Mouse (Mus musculus) left cerebral cortex, adult 2 months (tissue): ENCODE data around the gene Frmd4b. TPM values are rescaled to one million over a fixed set of nuclear protein-coding genes. Genes with fewer than 3 reads are reported as not detected.

Source experiments
- DNase-seq, 2 experiments: peaks; one replicate each; pipeline ENCODE4 v3.0.0; 2021 to 2022; ENCODE audit warnings: low spot score in 2 of 2, mixed read lengths in 1 of 2; ENCODE audit errors: extremely low spot score in 1 of 2
- H3K27ac ChIP-seq: fragments of 200-600 bp; 2 replicates; pipeline ENCODE4 v1.8.1; 2022
- H3K4me3 ChIP-seq: fragments of 200-600 bp; 2 replicates; pipeline ENCODE4 v1.8.1; 2022
- CTCF ChIP-seq: fragments of 200-600 bp; IDR thresholded peaks from 2 replicates; pipeline ENCODE4 v1.8.1; 2022; ENCODE audit warnings: antibody characterized with exemption, mild to moderate bottlenecking, moderate library complexity
- intact Hi-C: fragments of 180-260 bp; cut with DNase I; formaldehyde crosslinking; loops from one replicate; pipeline ENCODE4 v1.15.1; 2025
- total RNA-seq, 2 experiments: library from RNA; stranded (reverse); gene quantifications; 2 replicates each; pipeline ENCODE4 v1.2.3; 2021

The Frmd4b gene
- total RNA-seq, 2 experiments from 2014 or later, result 14.2 to 15.6 TPM

DNA sequence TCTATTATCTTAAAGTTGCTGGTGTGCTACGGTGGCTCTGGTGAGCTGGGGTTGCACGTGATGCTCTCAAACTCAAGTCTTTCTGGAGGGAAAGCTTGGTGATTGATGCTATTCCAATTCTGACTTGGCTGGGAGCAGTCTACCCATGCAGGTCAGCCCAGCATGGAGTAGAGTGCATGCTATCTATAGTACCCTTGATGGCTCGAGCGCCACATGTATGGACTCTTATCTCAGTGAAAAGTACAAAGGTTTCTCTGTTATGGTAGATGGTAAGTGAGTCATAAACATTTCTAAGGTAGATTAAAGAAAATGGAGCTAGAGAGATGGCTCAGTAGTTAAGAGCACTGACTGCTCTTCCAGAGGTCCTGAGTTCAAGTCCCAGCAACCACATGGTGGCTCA is 374.8 kb downstream of the Frmd4b start:
- no peak overlapping the region for H3K4me3 ChIP-seq
- DNase-seq, result no peak
- intact Hi-C loops, result no loop called here
- no peak overlapping the region for H3K27ac ChIP-seq
- no peak for TF ChIP-seq CTCF

DNA sequence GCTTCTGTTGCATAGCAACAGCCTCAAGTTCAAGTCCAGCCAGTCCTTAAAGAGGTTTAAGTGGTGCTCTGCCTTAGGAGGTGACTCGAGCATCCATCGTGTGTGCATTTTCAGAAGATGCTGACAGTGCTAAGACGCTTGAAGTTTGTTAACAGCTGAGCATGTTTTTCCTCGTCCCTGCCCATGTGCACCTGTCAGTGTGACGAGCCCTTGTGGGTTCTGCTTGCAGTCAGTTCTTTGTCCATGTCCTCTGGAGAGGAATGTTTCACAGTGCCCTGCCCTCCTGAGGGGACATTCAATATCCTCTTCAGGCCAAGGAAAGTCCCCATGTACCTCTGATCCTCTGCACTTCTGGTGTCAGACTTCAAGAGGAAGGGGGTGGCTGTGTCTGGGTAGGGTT is 377.2 kb downstream of the Frmd4b start:
- intact Hi-C loops, result no loop called here
- DNase-seq, result no peak
- H3K4me3 ChIP-seq, result no peak overlapping the region
- TF ChIP-seq CTCF, result no peak
- H3K27ac ChIP-seq, result no peak overlapping the region

DNA sequence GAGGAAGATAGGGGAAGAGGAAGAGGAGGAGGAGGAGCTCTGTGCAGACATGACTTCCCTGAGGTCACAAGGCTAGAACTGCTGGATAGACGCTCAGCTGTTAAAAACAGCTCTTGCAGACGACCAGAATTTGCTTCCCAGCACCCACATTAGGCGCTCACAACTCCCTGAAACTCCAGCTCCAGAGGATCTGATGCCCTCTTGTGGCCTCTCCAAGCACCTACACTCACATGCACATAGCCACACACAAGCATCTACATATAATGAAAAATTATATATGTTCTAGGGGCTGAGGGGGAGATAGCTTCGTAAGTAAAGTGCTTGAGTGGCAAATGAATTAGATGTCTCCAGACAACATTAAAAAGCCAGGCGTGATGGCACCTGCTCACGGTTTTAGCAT is 378.0 kb downstream of the Frmd4b start:
- no peak; the same call in none of the 2 replicates for TF ChIP-seq CTCF
- Histone ChIP-seq H3K27ac (no peak overlapping the region), H3K4me3 (no peak overlapping the region)
- intact Hi-C loops, result no loop called here
- no peak for DNase-seq

Other genes starting within 250 kb of the Frmd4b start
- gene Mitf, start 189.5 kb upstream of the Frmd4b start, total RNA-seq, result 1 to 10 TPM; 7.8 to 8.2 TPM